Mouse (Mus musculus) lung, embryonic 16.5 days (tissue): Measurements from ENCODE around the gene St6gal1. TPM values are rescaled to one million over a fixed set of nuclear protein-coding genes. Genes with fewer than 3 reads are reported as not detected.

Source experiments
- ATAC-seq: fragments of 200-750 bp; cut with Nextera tagmentation; 2 replicates; pipeline ENCODE4 v1.8.0; 2017; ENCODE audit warnings: low read depth, mild to moderate bottlenecking, moderate library complexity
- H3K27ac ChIP-seq: fragments of 300-500 bp; sonication (generic); 2 replicates; pipeline ENCODE4 v1.5.1; 2014; ENCODE audit warnings: mild to moderate bottlenecking, control low read depth, low read length
- H3K27me3 ChIP-seq: fragments of 300-500 bp; sonication (generic); 2 replicates; pipeline ENCODE4 v1.6.1; 2014; ENCODE audit warnings: low read depth, low read length, mixed read lengths; ENCODE audit not compliant: control insufficient read depth, insufficient read depth
- H3K36me3 ChIP-seq: fragments of 300-500 bp; sonication (generic); 2 replicates; pipeline ENCODE4 v1.6.1; 2014; ENCODE audit warnings: low read length; ENCODE audit not compliant: control insufficient read depth, insufficient read depth
- H3K4me1 ChIP-seq: fragments of 300-500 bp; sonication (generic); replicated peaks from 2 replicates; pipeline ENCODE4 v1.6.1; 2014; ENCODE audit warnings: low read length, mixed read lengths; ENCODE audit not compliant: control insufficient read depth, insufficient read depth
- H3K4me2 ChIP-seq: fragments of 300-500 bp; sonication (generic); 2 replicates; pipeline ENCODE4 v1.6.1; 2014; ENCODE audit warnings: low read depth, low read length, control low read depth
- H3K4me3 ChIP-seq: fragments of 300-500 bp; sonication (generic); 2 replicates; pipeline ENCODE4 v1.5.1; 2014; ENCODE audit warnings: mild to moderate bottlenecking, low read length, control low read depth
- H3K9ac ChIP-seq: fragments of 300-500 bp; sonication (generic); 2 replicates; pipeline ENCODE4 v1.6.1; 2014; ENCODE audit warnings: low read length, control low read depth
- H3K9me3 ChIP-seq: fragments of 300-500 bp; sonication (generic); 2 replicates; pipeline ENCODE4 v1.6.1; 2016; ENCODE audit warnings: low read length; ENCODE audit not compliant: control insufficient read depth
- WGBS: fragments of 180-500 bp; shearing (Covaris S2); extraction: QIAGEN DNeasy Blood & Tissue Kit; methylation state at CpG from one replicate; pipeline ENCODE4 v1.1.7; 2014; 5-methylcytosine and 5-hydroxymethylcytosine counted together
- polyA plus RNA-seq: library from polyadenylated mRNA; unstranded; fragments of >200 nt; fragmentation: Nextera tagmentation; extraction: Ambion mirVana; gene quantifications from 2 replicates; pipeline ENCODE4 v1.2.1, GENCODE M21; 2015

The St6gal1 gene
- polyA plus RNA-seq, 1 experiment from 2014 or later = 56.2 TPM

DNA sequence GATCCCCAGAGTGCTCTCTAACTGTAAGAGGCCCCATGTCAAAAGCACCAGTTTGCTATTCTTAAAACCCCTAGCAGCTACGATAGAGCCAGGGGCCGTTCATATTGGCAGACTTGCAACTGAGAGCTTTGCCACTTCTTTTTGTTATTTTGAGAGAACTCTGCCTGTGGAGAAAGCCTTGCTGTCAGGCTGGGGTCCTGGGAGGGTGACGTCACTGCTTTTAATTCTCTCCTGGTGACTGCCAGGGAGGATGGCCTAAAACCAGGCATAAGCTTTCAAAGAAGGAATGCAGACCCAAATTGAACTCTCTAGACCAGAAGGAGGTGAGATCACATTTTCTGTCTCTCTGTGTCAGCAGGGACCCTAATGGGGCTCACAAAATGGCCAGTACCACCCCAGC is 99.4 kb downstream of the St6gal1 start:
- Histone ChIP-seq H3K4me1 (peaks cover 25% of the 10 kb centered on the region), H3K27ac (peak overlapping the region; percentile 74)
- WGBS = 30% methylated on average over 3 of the region's 3 CpGs

DNA sequence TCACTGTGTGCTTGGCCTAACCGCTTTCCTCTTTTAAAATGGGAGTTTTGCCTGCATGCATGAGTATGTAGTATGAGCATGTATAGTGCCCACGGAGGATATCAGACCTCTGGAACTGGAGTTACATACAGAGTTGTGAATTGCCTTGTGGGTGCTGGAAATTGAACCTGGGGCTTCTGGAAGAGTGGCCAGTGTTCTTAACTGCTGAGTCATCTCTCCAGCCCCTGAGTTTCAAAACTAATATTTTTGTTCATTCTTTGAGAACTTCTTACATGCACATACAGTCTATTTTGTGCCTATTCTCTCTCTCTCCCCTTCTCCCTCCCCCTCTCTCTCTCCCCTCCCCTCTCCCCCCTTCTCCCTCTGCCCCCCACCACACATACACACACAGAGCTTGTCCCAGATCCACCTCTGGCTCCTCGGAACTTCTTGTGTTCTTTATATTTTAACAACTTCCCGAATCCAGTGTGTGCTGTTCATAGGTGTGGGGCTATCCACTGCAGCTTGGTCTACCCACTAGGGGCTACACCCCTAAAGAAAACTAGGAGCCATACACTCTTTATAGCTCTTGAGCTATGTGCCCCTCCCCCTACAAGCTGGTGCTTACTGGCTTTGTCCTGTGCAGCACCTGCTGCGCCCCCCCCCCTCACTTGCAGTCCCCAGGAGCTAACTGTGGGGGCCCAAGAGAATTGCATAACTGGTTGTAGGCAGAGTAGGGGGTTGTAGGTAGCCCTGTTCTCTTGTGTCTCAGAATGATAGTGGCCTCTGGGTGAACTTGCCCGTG is 100.5 kb downstream of the St6gal1 start:
- Histone ChIP-seq H3K9ac (no peak overlapping the region), H3K4me2 (no peak overlapping the region), H3K4me3 (no peak overlapping the region), H3K4me1 (peaks cover 25% of the 10 kb centered on the region), H3K9me3 (no peaks in the 10 kb centered on the region), H3K27me3 (no peaks in the 10 kb centered on the region), H3K36me3 (peaks cover 27% of the 10 kb centered on the region), H3K27ac (peak overlapping the region; percentile 53; the same call in 1 of the 2 replicates)
- ATAC-seq = 0 out of 2 replicates have a peak, but pooled peaks have one; percentile 25
- 64% methylated on average over 6 of the region's 6 CpGs for WGBS

More for the DNA sequence above, 99.4 kb downstream of the St6gal1 start:
- Histone ChIP-seq H3K36me3 (peaks cover 23% of the 10 kb centered on the region), H3K9ac (no peak overlapping the region), H3K27me3 (no peaks in the 10 kb centered on the region), H3K4me2 (no peak overlapping the region), H3K4me3 (no peak overlapping the region), H3K9me3 (no peaks in the 10 kb centered on the region)
- no peak; the same call in 1 of the 2 replicates for ATAC-seq

DNA sequence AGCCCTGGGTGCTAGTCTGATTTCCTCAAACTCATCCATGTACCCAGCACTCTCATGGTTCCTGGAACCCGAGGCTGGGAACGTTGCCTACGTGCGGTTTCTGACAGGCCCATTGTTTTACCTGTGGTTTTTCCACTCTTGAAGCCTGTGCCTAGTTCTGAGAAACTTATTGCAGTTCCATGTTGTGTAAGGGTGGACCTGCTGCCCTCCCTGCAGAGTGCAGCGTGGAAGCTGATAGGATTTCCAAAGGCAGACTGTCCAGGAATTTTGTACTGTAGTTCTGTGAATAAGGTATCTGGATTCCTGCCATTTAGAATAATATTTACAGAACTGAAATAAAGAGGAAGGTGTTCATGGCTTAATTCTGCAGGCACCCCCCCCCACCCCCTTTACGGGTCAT is 102.1 kb downstream of the St6gal1 start:
- peaks cover 17% of the 10 kb centered on the region; the same call in 1 of the 2 replicates for H3K36me3 ChIP-seq
- H3K4me3 ChIP-seq = no peak overlapping the region
- WGBS = 51% methylated on average over 6 of the region's 6 CpGs
- H3K27ac ChIP-seq = peak overlapping the region; percentile 83
- no peak overlapping the region for H3K9ac ChIP-seq
- H3K9me3 ChIP-seq = no peaks in the 10 kb centered on the region
- no peaks in the 10 kb centered on the region for H3K27me3 ChIP-seq
- ATAC-seq = peak; percentile 78
- no peak overlapping the region for H3K4me2 ChIP-seq
- H3K4me1 ChIP-seq = peaks cover 25% of the 10 kb centered on the region

DNA sequence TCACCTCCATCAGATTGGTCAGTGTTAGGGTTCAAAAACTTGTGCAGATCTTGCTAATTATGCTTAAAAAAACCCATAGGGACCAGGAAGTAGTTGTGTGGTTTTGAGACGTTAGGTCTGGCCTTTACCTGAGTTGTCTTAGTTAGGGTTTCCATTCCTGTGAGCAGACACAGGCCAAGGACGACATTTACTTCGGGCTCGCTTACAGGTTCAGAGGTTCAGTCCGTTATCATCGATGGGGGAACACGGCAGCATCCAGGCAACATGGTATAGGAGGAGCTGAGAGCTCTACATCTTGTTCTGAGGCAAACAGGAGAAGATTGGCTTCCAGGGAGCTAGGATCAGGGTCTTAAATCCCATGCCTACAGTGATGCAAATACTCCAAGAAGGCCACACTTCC is 102.7 kb downstream of the St6gal1 start:
- Histone ChIP-seq H3K4me3 (no peak overlapping the region), H3K27me3 (no peaks in the 10 kb centered on the region), H3K36me3 (peaks cover 17% of the 10 kb centered on the region; the same call in 1 of the 2 replicates), H3K9me3 (no peaks in the 10 kb centered on the region), H3K9ac (no peak overlapping the region), H3K4me2 (no peak overlapping the region), H3K4me1 (peaks cover 28% of the 10 kb centered on the region), H3K27ac (peak overlapping the region; percentile 70)
- 86% methylated on average over 7 of the region's 7 CpGs for WGBS
- no peak for ATAC-seq

DNA sequence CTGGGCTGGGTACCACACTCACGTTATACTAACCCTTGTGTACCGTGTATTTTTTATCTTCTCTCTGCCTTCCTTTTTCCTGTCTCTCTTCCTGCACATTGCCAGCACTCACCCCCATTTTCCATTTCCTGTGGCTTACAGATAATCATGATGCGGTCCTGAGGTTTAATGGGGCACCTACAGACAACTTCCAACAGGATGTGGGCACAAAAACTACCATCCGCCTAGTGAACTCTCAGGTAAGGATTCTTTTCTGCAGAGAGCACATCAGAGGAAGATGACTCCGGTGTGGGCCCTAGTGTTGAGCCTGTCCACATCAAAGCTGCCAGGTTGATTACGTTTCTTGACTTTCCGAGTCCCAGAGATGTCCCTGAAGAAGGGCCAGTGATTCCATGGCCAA is 103.7 kb downstream of the St6gal1 start:
- H3K36me3 ChIP-seq = peaks cover 17% of the 10 kb centered on the region; the same call in 1 of the 2 replicates
- H3K27ac ChIP-seq = no peak overlapping the region
- no peaks in the 10 kb centered on the region for H3K27me3 ChIP-seq
- no peak overlapping the region for H3K4me3 ChIP-seq
- H3K4me1 ChIP-seq = peaks cover 30% of the 10 kb centered on the region
- ATAC-seq = no peak
- H3K9ac ChIP-seq = no peak overlapping the region
- no peak overlapping the region for H3K4me2 ChIP-seq
- 83% methylated on average over 7 of the region's 7 CpGs for WGBS
- no peaks in the 10 kb centered on the region for H3K9me3 ChIP-seq

DNA sequence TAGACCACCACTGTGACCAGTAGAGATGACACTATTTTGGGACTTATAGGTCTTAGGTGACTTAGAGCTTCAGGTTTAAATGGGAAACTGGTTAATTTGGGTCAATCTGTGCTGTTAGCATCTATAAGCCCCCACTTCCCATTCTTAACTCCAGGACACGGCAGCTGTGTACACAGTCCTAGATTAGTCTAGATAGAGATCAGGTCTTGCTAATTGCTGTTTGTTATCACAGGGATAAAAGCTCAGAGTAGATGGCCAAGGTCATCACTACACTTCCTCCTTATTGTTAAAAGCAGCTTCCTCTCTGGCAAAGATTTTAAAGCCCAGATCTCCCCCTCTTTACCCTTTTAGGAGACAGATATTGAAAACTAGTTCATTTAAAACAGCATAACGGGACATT is 107.6 kb downstream of the St6gal1 start:
- peaks cover 10% of the 10 kb centered on the region for H3K4me1 ChIP-seq
- H3K27me3 ChIP-seq = no peaks in the 10 kb centered on the region
- peak; percentile 55; the same call in 1 of the 2 replicates for ATAC-seq
- peak overlapping the region; percentile 63; the same call in 1 of the 2 replicates for H3K27ac ChIP-seq
- H3K9ac ChIP-seq = no peak overlapping the region
- WGBS = 44% methylated on average over 2 of the region's 2 CpGs
- H3K9me3 ChIP-seq = no peaks in the 10 kb centered on the region
- no peak overlapping the region for H3K4me3 ChIP-seq
- H3K4me2 ChIP-seq = no peak overlapping the region
- peaks cover 18% of the 10 kb centered on the region; the same call in 1 of the 2 replicates for H3K36me3 ChIP-seq

DNA sequence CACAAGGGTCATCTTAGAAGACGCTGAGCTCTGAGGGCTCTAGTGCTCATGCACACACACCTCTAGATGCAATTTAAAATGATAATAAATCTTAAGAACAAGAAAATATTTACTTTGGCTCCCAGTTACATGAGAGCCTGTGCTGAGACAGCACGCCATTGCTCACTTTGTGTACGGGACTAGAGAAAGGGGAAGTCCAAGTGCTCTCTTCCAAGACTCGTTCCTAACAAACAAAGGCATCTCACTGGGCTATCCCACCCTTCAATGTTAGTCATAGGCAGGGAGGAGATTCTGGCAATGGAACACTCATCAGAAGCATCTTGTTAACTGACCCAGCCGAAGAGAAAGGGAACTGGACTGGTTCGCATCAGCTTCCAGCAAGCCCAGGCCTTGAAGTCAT is 108.1 kb downstream of the St6gal1 start:
- H3K4me1 ChIP-seq = peaks cover 7% of the 10 kb centered on the region
- H3K9me3 ChIP-seq = no peaks in the 10 kb centered on the region
- peak overlapping the region; percentile 63 for H3K27ac ChIP-seq
- no peak overlapping the region for H3K9ac ChIP-seq
- H3K27me3 ChIP-seq = no peaks in the 10 kb centered on the region
- no peak for ATAC-seq
- no peak overlapping the region for H3K4me3 ChIP-seq
- no peak overlapping the region for H3K4me2 ChIP-seq
- peaks cover 17% of the 10 kb centered on the region; the same call in 1 of the 2 replicates for H3K36me3 ChIP-seq
- WGBS = 46% methylated on average over 6 of the region's 6 CpGs

DNA sequence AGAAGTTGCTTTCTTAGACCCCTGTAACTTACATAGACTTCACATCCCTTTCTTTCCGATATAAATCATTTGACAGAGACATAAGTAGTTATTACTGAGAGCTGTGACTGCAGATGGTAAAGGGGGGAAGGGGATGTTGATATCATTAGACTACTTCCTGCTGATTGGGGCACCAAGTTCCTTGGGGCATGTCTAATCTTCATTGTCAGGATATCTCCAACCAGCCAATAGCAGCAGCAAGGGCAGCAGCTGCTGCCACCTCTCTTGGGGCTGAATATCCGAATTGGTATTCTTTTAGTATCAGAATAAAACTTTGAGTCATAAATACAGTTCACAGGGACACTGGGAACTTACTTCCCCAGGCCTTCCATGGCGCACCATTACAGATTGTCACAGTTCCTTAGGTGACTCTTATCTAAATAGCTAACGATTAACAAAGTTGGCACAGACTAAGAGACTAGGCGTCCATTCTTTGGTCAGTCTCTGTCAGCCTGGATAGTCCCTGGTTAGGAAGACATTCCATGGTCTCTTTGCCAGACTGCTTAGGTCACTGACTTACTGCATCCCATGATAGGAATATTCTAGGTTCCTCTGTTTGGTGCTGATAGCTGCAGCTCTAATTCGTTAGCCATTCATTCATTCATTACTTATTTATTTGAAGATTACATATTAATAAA is 109.5 kb downstream of the St6gal1 start:
- peak; percentile 56; the same call in 1 of the 2 replicates for ATAC-seq
- H3K27ac ChIP-seq = peak overlapping the region; percentile 11
- no peak overlapping the region for H3K4me2 ChIP-seq
- H3K36me3 ChIP-seq = peaks cover 11% of the 10 kb centered on the region
- WGBS = 61% methylated on average over 6 of the region's 6 CpGs
- no peaks in the 10 kb centered on the region for H3K9me3 ChIP-seq
- no peak overlapping the region for H3K9ac ChIP-seq
- H3K4me3 ChIP-seq = no peak overlapping the region
- H3K27me3 ChIP-seq = no peaks in the 10 kb centered on the region
- peaks cover 7% of the 10 kb centered on the region for H3K4me1 ChIP-seq

DNA sequence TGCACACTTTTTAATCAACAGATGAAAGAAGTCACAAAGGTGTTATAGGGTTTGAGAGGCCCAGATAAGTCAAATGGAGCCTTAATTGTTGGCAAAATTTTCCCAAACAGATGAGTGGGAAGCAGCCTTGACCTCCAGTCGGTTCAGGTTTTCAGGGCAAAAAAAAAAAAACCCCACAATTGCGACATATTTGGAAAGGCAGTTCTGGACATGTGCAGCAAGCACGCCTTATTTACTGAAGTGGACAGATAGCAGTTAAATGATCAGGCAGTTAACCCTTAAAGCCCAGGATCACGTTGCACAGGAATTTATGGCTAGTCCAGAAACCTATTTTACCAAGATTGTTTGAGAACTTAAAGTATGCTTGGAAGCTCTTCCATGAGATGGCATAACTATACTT is 112.8 kb downstream of the St6gal1 start:
- WGBS = 35% methylated on average over 4 of the region's 4 CpGs
- ATAC-seq = no peak
- Histone ChIP-seq H3K9me3 (no peaks in the 10 kb centered on the region), H3K9ac (no peak overlapping the region), H3K36me3 (peaks cover 19% of the 10 kb centered on the region), H3K27me3 (no peaks in the 10 kb centered on the region), H3K4me3 (no peak overlapping the region), H3K4me2 (no peak overlapping the region), H3K27ac (no peak overlapping the region), H3K4me1 (peaks cover 5% of the 10 kb centered on the region)
